In genomic region chr11:54011255-54011654, GRCm38 (mm10) we compare ENCODE assay signal across 26 mouse cellular contexts.
"Had no signal": no experiment of that assay in that cellular context is flagged by ENCODE, and none has a peak within 500 bp of the region (broad histone marks: within the 10 kb centered on the region; RNA-seq: fewer than 3 reads in every experiment).

No protein-coding gene starts in this region.

- H3K4me3 ChIP-seq: gastrocnemius, adult 2 months; heart, adult 2 months; heart, embryonic 13.5 days; heart, embryonic 15.5 days; hindbrain, embryonic 10.5 days; hindbrain, embryonic 12.5 days; intestine, embryonic 15.5 days; layer of hippocampus, adult 2 months; left cerebral cortex, adult 2 months; limb, embryonic 10.5 days; limb, embryonic 12.5 days had no signal

- H3K4me1 ChIP-seq: hindbrain, embryonic 12.5 days; intestine, embryonic 15.5 days had no signal

- DNase-seq: forebrain, postnatal 0 days; gastrocnemius, adult 2 months; gastrocnemius, postnatal 10 days; gastrocnemius, postnatal 25 days; heart, adult 2 months; heart, postnatal 4 days; kidney, adult 18-20 months; kidney, adult 8-10 months; kidney, postnatal 10 days; kidney, postnatal 25 days; kidney, postnatal 4 days; liver had no signal

- H3K27me3 ChIP-seq: heart, embryonic 15.5 days; hindbrain, embryonic 12.5 days; intestine, embryonic 15.5 days; limb, embryonic 12.5 days had no signal

- H3K4me2 ChIP-seq: heart, embryonic 11.5 days; heart, embryonic 13.5 days; heart, embryonic 15.5 days; hindbrain, embryonic 12.5 days; hindbrain, embryonic 14.5 days; intestine, embryonic 15.5 days; limb, embryonic 12.5 days had no signal

- H3K27ac ChIP-seq: gastrocnemius, adult 2 months; heart, adult 2 months; heart, embryonic 13.5 days; heart, embryonic 15.5 days; hindbrain, embryonic 10.5 days; hindbrain, embryonic 12.5 days; hindbrain, embryonic 14.5 days; intestine, embryonic 15.5 days; layer of hippocampus, adult 2 months; left cerebral cortex, adult 2 months; limb, embryonic 10.5 days; limb, embryonic 12.5 days had no signal

- H3K36me3 ChIP-seq: heart, embryonic 13.5 days; heart, embryonic 15.5 days; hindbrain, embryonic 10.5 days; hindbrain, embryonic 12.5 days; intestine, embryonic 15.5 days; limb, embryonic 10.5 days; limb, embryonic 12.5 days had no signal

- ATAC-seq: forebrain, postnatal 0 days; hindbrain, embryonic 16.5 days; inflammation-experienced regulatory T-cells, adult 6 months; intestine, embryonic 15.5 days; intestine, postnatal 0 days had no signal

- H3K9ac ChIP-seq: forebrain, postnatal 0 days; heart, embryonic 13.5 days; heart, embryonic 15.5 days; hindbrain, embryonic 12.5 days; hindbrain, embryonic 14.5 days; intestine, embryonic 15.5 days; limb, embryonic 12.5 days had no signal

- H3K9me3 ChIP-seq: heart, embryonic 13.5 days; heart, embryonic 15.5 days; hindbrain, embryonic 10.5 days; hindbrain, embryonic 12.5 days; intestine, embryonic 15.5 days; limb, embryonic 10.5 days; limb, embryonic 12.5 days had no signal
